Mouse (Mus musculus) CH12.LX (cell line): ENCODE measurements at regions not wholly inside any gene's neighbourhood (a gene's known extent, or its start where the extent isn't known, plus 50 kb on each side); places are given as distances from the start of the nearest gene placed in this dataset.

ENCODE experiments used
- DNase-seq: peaks from one replicate; pipeline ENCODE4 v3.0.0-alpha.2; 2013; ENCODE audit errors: extremely low read depth
- H3K27ac ChIP-seq: 2 replicates; pipeline ENCODE4 v1.5.1; 2012; ENCODE audit warnings: low read depth, mild to moderate bottlenecking, control low read depth, moderate library complexity; ENCODE audit not compliant: insufficient read depth
- H3K27me3 ChIP-seq: replicated peaks from 2 replicates; pipeline ENCODE3; 2012; ENCODE audit warnings: inconsistent platforms
- H3K36me3 ChIP-seq, 2 experiments: replicated peaks in 1 of 2; 2 replicates each; pipeline versions ENCODE3 to v1.6.1; 2012; ENCODE audit warnings: inconsistent platforms in 1 of 2, low read length in 1 of 2, mild to moderate bottlenecking in 1 of 2, mixed read lengths in 1 of 2, moderate library complexity in 1 of 2; ENCODE audit not compliant: control insufficient read depth in 1 of 2, insufficient read depth in 1 of 2
- H3K4me1 ChIP-seq, 2 experiments: 2 replicates each; pipeline ENCODE4 v1.6.1; 2012; ENCODE audit warnings: inconsistent platforms in 1 of 2, moderate library complexity in 1 of 2; ENCODE audit not compliant: insufficient read depth in 2 of 2, control insufficient read depth in 1 of 2
- H3K4me2 ChIP-seq: 2 replicates; pipeline ENCODE4 v1.6.1; 2012; ENCODE audit warnings: low read depth, mild to moderate bottlenecking, control low read depth; ENCODE audit not compliant: poor library complexity, insufficient read depth, severe bottlenecking
- H3K4me3 ChIP-seq, 3 experiments: fragments of 150-350 bp in 1 of 3; sonication (generic) in 1 of 3; replicated peaks in 1 of 3; 2 replicates each; pipeline versions ENCODE3 to v1.5.1; 2011 to 2012; ENCODE audit warnings: low read depth in 2 of 3, low read length in 2 of 3, mild to moderate bottlenecking in 2 of 3, moderate library complexity in 2 of 3, control low read depth in 1 of 3, improper control_type of control experiment in 1 of 3, inconsistent platforms in 1 of 3, mixed read lengths in 1 of 3; ENCODE audit not compliant: poor library complexity in 1 of 3
- H3K79me2 ChIP-seq: replicated peaks from 2 replicates; pipeline ENCODE4 v1.6.1; 2012; ENCODE audit warnings: mild to moderate bottlenecking, moderate library complexity; ENCODE audit not compliant: control insufficient read depth, poor library complexity, insufficient read depth, severe bottlenecking; ENCODE audit errors: extremely low read depth
- H3K9ac ChIP-seq: 2 replicates; pipeline ENCODE4 v1.6.1; 2012; ENCODE audit warnings: low read depth, mild to moderate bottlenecking, control low read depth, moderate library complexity; ENCODE audit not compliant: insufficient read depth
- H3K9me3 ChIP-seq: replicated peaks from 2 replicates; pipeline ENCODE3; 2012; ENCODE audit warnings: low read length, inconsistent platforms, mixed read lengths
- CHD2 ChIP-seq: IDR thresholded peaks from 2 replicates; pipeline ENCODE4 v1.6.1; 2011; ENCODE audit warnings: low read length, improper control_type of control experiment
- CTCF ChIP-seq, 2 experiments: IDR thresholded peaks in 1 of 2; conservative IDR thresholded peaks in 1 of 2; 2 replicates each; pipeline ENCODE4 v1.5.1; 2011 to 2012; ENCODE audit warnings: low read depth in 2 of 2, low read length in 2 of 2, improper control_type of control experiment in 1 of 2, inconsistent platforms in 1 of 2, mild to moderate bottlenecking in 1 of 2, moderate library complexity in 1 of 2
- E2F4 ChIP-seq: IDR thresholded peaks from 2 replicates; pipeline ENCODE4 v1.6.1; 2011; ENCODE audit warnings: low read depth, low read length, improper control_type of control experiment; ENCODE audit not compliant: insufficient replicate concordance
- ELF1 ChIP-seq: IDR thresholded peaks from 2 replicates; pipeline ENCODE4 v1.6.1; 2014; ENCODE audit warnings: low read depth, mild to moderate bottlenecking, inconsistent platforms, low read length, improper control_type of control experiment
- EP300 ChIP-seq: IDR thresholded peaks from 2 replicates; pipeline ENCODE4 v1.6.1; 2011; ENCODE audit warnings: low read length, improper control_type of control experiment
- ETS1 ChIP-seq: conservative IDR thresholded peaks from 2 replicates; pipeline ENCODE4 v1.6.1; 2012; ENCODE audit warnings: low read depth, mild to moderate bottlenecking, inconsistent platforms, low read length, improper control_type of control experiment, moderate library complexity
- GABPA ChIP-seq: IDR thresholded peaks from 2 replicates; pipeline ENCODE4 v1.6.1; 2012; ENCODE audit warnings: low read depth, low read length, improper control_type of control experiment, inconsistent platforms; ENCODE audit not compliant: insufficient replicate concordance
- HCFC1 ChIP-seq: IDR thresholded peaks from 2 replicates; pipeline ENCODE4 v1.6.1; 2012; ENCODE audit warnings: low read depth, mild to moderate bottlenecking, inconsistent platforms, low read length, improper control_type of control experiment
- JUN ChIP-seq: IDR thresholded peaks from 2 replicates; pipeline ENCODE4 v1.6.1; 2011; ENCODE audit warnings: low read depth, mild to moderate bottlenecking, low read length, improper control_type of control experiment, moderate library complexity; ENCODE audit not compliant: insufficient read depth
- JUND ChIP-seq: conservative IDR thresholded peaks from 2 replicates; pipeline ENCODE4 v1.6.1; 2011; ENCODE audit warnings: low read depth, low read length, improper control_type of control experiment
- KAT2A ChIP-seq: IDR thresholded peaks from 2 replicates; pipeline ENCODE4 v1.6.1; 2012; ENCODE audit warnings: low read length, improper control_type of control experiment, inconsistent platforms; ENCODE audit not compliant: insufficient replicate concordance
- MAFK ChIP-seq: IDR thresholded peaks from 2 replicates; pipeline ENCODE4 v1.6.1; 2011; ENCODE audit warnings: low read length, improper control_type of control experiment; ENCODE audit not compliant: insufficient replicate concordance
- MAX ChIP-seq: IDR thresholded peaks from 2 replicates; pipeline ENCODE4 v1.6.1; 2011; ENCODE audit warnings: low read length, improper control_type of control experiment
- MXI1 ChIP-seq: IDR thresholded peaks from 2 replicates; pipeline ENCODE4 v1.6.1; 2011; ENCODE audit warnings: mild to moderate bottlenecking, low read depth, low read length, improper control_type of control experiment
- NELFE ChIP-seq: IDR thresholded peaks from 2 replicates; pipeline ENCODE4 v1.6.1; 2011; ENCODE audit warnings: low read depth, low read length, improper control_type of control experiment
- RAD21 ChIP-seq: IDR thresholded peaks from 2 replicates; pipeline ENCODE4 v1.6.1; 2011; ENCODE audit warnings: low read depth, mild to moderate bottlenecking, low read length, improper control_type of control experiment, moderate library complexity
- RCOR1 ChIP-seq: conservative IDR thresholded peaks from 2 replicates; pipeline ENCODE4 v1.6.1; 2012; ENCODE audit warnings: low read depth, mild to moderate bottlenecking, inconsistent platforms, low read length, improper control_type of control experiment
- SMC3 ChIP-seq: IDR thresholded peaks from 2 replicates; pipeline ENCODE4 v1.6.1; 2011; ENCODE audit warnings: low read depth, low read length, improper control_type of control experiment
- TBP ChIP-seq: conservative IDR thresholded peaks from 2 replicates; pipeline ENCODE4 v1.6.1; 2011; ENCODE audit warnings: low read depth, low read length, improper control_type of control experiment
- UBTF ChIP-seq: IDR thresholded peaks from 2 replicates; pipeline ENCODE4 v1.6.1; 2012; ENCODE audit warnings: low read depth, mild to moderate bottlenecking, inconsistent platforms, low read length, improper control_type of control experiment, moderate library complexity
- USF1 ChIP-seq: IDR thresholded peaks from 2 replicates; pipeline ENCODE4 v1.6.1; 2014; ENCODE audit warnings: low read depth, mild to moderate bottlenecking, inconsistent platforms, low read length, improper control_type of control experiment
- USF2 ChIP-seq: conservative IDR thresholded peaks from 2 replicates; pipeline ENCODE4 v1.6.1; 2011; ENCODE audit warnings: low read depth, low read length, improper control_type of control experiment
- ZKSCAN1 ChIP-seq: IDR thresholded peaks from 2 replicates; pipeline ENCODE4 v1.6.1; 2012; ENCODE audit warnings: low read depth, inconsistent platforms, low read length, improper control_type of control experiment, borderline replicate concordance
- ZMIZ1 ChIP-seq: IDR thresholded peaks from 2 replicates; pipeline ENCODE4 v1.6.1; 2012; ENCODE audit warnings: low read depth, mild to moderate bottlenecking, inconsistent platforms, low read length, improper control_type of control experiment
- ZNF384 ChIP-seq: IDR thresholded peaks from 2 replicates; pipeline ENCODE4 v1.6.1; 2012; ENCODE audit warnings: low read depth, low read length, improper control_type of control experiment, inconsistent platforms
- dilution Hi-C: fragments of 300-500 bp; cut with MboI; formaldehyde crosslinking; loops from 2 replicates; pipeline ENCODE4 v1.14.3; 2020; ENCODE audit warnings: low sequenced_read_pairs; ENCODE audit not compliant: extremely low pct_unique_long_range_greater_than_20kb, extremely low pct_ligation_motif_present
- in situ Hi-C: fragments of 300-500 bp; cut with MboI; formaldehyde crosslinking; loops from 3 replicates; pipeline ENCODE4 v1.14.3; 2019; ENCODE audit warnings: low sequenced_read_pairs, low pct_ligation_motif_present, low pct_unique_long_range_greater_than_20kb, mixed read lengths

DNA sequence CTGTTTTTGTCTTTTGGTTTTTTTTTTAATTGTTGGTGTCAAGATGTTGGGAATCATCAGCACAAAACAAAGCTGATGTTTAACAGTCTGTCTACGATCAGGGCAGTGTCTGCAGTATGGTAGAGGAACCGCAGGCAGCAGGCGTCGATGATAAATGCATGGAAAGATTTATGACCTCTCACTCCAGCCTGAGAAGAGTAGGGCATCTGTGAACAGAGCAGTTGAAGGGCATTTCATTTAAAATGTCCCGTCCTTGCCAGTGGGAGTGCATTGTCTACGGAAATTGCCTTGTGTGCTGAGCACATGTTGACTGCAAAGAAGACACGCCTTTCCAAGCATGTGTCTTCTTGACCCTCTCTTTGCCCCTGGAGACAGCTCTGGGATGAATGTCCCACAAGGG, 158.7 kb downstream of the Glrx3 start:
- no peak overlapping the region for H3K4me3 ChIP-seq

DNA sequence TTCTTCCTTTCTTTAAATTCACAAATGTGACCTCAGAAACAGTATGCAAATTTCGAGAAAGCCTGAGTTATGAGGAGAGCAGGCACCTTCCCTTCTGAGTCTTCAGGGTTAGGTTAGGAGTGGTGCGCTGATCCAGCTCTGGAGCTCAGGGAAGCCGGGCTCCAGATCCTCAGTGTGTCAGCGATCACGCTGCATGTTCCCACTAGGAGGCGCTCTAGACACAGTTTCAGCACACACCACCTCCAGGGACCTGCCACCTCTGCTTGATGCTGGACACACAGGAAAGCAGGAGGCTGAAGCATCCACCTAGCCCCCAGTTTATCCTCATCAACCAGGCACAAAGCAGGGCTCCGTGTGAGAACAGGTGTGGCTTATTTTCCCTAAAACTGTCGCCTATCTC, 165.6 kb downstream of the Glrx3 start:
- no peak overlapping the region for H3K4me3 ChIP-seq
- H3K79me2 ChIP-seq: no peaks in the 10 kb centered on the region
- H3K9me3 ChIP-seq: no peaks in the 10 kb centered on the region
- H3K4me2 ChIP-seq: no peak overlapping the region
- no peaks in the 10 kb centered on the region for H3K36me3 ChIP-seq
- no peak overlapping the region for H3K27ac ChIP-seq
- dilution Hi-C loops: no loop called here
- H3K4me1 ChIP-seq: no peaks in the 10 kb centered on the region
- no peak overlapping the region for H3K9ac ChIP-seq
- DNase-seq: peak; percentile 54
- TF ChIP-seq CHD2: no peak
- peak; percentile 37; the same call in 1 of the 2 replicates for TF ChIP-seq MAX
- no peak for TF ChIP-seq ETS1
- no peak for TF ChIP-seq MAFK
- peak; percentile 46 to 81; a peak in 3 of 4 replicates for TF ChIP-seq CTCF (conservative IDR thresholded peaks at IDR 0.05 in 1 of 2, IDR thresholded peaks at IDR 0.05 in 1 of 2; ENCODE audit: low read depth in 2 of 2, low read length in 2 of 2)
- peak; percentile 75 for TF ChIP-seq SMC3
- no peak for TF ChIP-seq NELFE
- TF ChIP-seq JUN: no peak
- TF ChIP-seq ZMIZ1: no peak
- no peak for TF ChIP-seq KAT2A
- TF ChIP-seq ELF1: no peak
- peak; percentile 79 for TF ChIP-seq RAD21
- in situ Hi-C loops: loop anchor here (10.0 kb wide), 1 partner anchor 182 kb away; no protein-coding TSS in a partner anchor
- peaks cover 88% of the 10 kb centered on the region for H3K27me3 ChIP-seq

More for the DNA sequence above, 158.7 kb downstream of the Glrx3 start:
- in situ Hi-C loops: no loop called here
- Histone ChIP-seq H3K4me2 (no peak overlapping the region), H3K9ac (no peak overlapping the region)
- TF ChIP-seq ZNF384 (no peak), JUND (no peak), USF1 (no peak), MAX (no peak), ZKSCAN1 (no peak), MAFK (no peak)
- TF ChIP-seq, all 38 proteins: peak for 0
- H3K27me3 ChIP-seq: peaks cover 68% of the 10 kb centered on the region
- dilution Hi-C loops: no loop called here
- H3K79me2 ChIP-seq: no peaks in the 10 kb centered on the region
- H3K27ac ChIP-seq: no peak overlapping the region
- H3K9me3 ChIP-seq: peaks cover 7% of the 10 kb centered on the region
- no peaks in the 10 kb centered on the region for H3K36me3 ChIP-seq
- DNase-seq: no peak
- H3K4me1 ChIP-seq: peaks cover 7 to 14% of the 10 kb centered on the region in 2 experiments

GRCm38 (mm10) chr7:137609752-137610151, 172.3 kb downstream of the Glrx3 start:
- H3K79me2 ChIP-seq: no peaks in the 10 kb centered on the region
- TF ChIP-seq USF1 (no peak), HCFC1 (no peak), GABPA (no peak), EP300 (no peak), MAFK (no peak), MXI1 (no peak), USF2 (no peak), TBP (no peak), UBTF (no peak), ZKSCAN1 (no peak), ZNF384 (no peak), CTCF (conservative IDR thresholded peaks at IDR 0.05 in 1 of 2, IDR thresholded peaks at IDR 0.05 in 1 of 2; ENCODE audit: low read depth in 2 of 2, low read length in 2 of 2) (no peak), E2F4 (no peak), RCOR1 (no peak)
- no peak overlapping the region for H3K4me2 ChIP-seq
- in situ Hi-C loops: loop anchor here (10.0 kb wide), 1 partner anchor 175 kb away; no protein-coding TSS in a partner anchor
- no peaks in the 10 kb centered on the region for H3K36me3 ChIP-seq
- H3K9ac ChIP-seq: no peak overlapping the region
- H3K4me1 ChIP-seq: no peaks in the 10 kb centered on the region
- H3K4me3 ChIP-seq: no peak overlapping the region
- dilution Hi-C loops: no loop called here
- no peak overlapping the region for H3K27ac ChIP-seq
- peaks cover 91% of the 10 kb centered on the region for H3K27me3 ChIP-seq
- no peaks in the 10 kb centered on the region for H3K9me3 ChIP-seq
- DNase-seq: no peak
